Mouse (Mus musculus) olfactory bulb, adult 2 months (tissue): Measurements from ENCODE around the gene Gm10490. TPM values are rescaled to one million over a fixed set of nuclear protein-coding genes. Genes with fewer than 3 reads are reported as not detected.
"Not testable (repeated sequence)": the region's sequence is repeated elsewhere in the genome, so short reads cannot be mapped to it uniquely, and the experiment has no call there.

Experiments used
- H3K27ac ChIP-seq: fragments of 200-500 bp; 2 replicates; pipeline ENCODE4 v1.5.1; 2012; ENCODE audit warnings: low read depth, low read length; ENCODE audit not compliant: insufficient read depth
- H3K4me1 ChIP-seq: fragments of 200-500 bp; 2 replicates; pipeline ENCODE4 v1.6.1; 2012; ENCODE audit warnings: low read length; ENCODE audit not compliant: control insufficient read depth, insufficient read depth
- H3K4me3 ChIP-seq: fragments of 200-500 bp; 2 replicates; pipeline ENCODE4 v1.5.1; 2012; ENCODE audit warnings: mild to moderate bottlenecking, low read depth, low read length, moderate library complexity; ENCODE audit not compliant: insufficient read depth
- CTCF ChIP-seq: fragments of 200-500 bp; IDR thresholded peaks from 2 replicates; pipeline ENCODE4 v1.5.1; 2012; ENCODE audit warnings: low read depth, mild to moderate bottlenecking, low read length, moderate library complexity; ENCODE audit not compliant: insufficient read depth
- POLR2A ChIP-seq: fragments of 200-500 bp; IDR thresholded peaks from 2 replicates; pipeline ENCODE4 v1.6.1; 2012; ENCODE audit warnings: mild to moderate bottlenecking, low read depth, low read length, moderate library complexity; ENCODE audit not compliant: insufficient read depth
- WGBS: fragments of 180-500 bp; shearing (Covaris S2); methylation state at CpG from one replicate; pipeline ENCODE4 v1.1.7; 2018; 5-methylcytosine and 5-hydroxymethylcytosine counted together
- polyA plus RNA-seq: library from polyadenylated mRNA; stranded (reverse); fragments of >200 nt; gene quantifications from 2 replicates; pipeline ENCODE4 v1.2.4, GENCODE M21; 2012; ENCODE audit warnings: low replicate concordance; ENCODE audit not compliant: missing spikeins, insufficient read depth, insufficient read length

The Gm10490 gene
- not detected in 2 replicates for polyA plus RNA-seq

- not testable (repeated sequence) for H3K27ac ChIP-seq, H3K4me1 ChIP-seq, H3K4me3 ChIP-seq
- 95% methylated on average over 4 of the region's 4 CpGs for WGBS
Measured at GRCm38 (mm10) chrX:7909242-7909641, at the start of gene Gm10490. Gene Gm10490, plus strand, starts transcription at chrX:7909542.

- 72% methylated on average over 1 of the region's 1 CpGs for WGBS
- H3K4me3 ChIP-seq: no peak overlapping the region
- H3K4me1 ChIP-seq: no peaks in the 10 kb centered on the region
- TF ChIP-seq POLR2A: no peak
- no peak for TF ChIP-seq CTCF
- no peak overlapping the region for H3K27ac ChIP-seq
Measured at GRCm38 (mm10) chrX:7863181-7863580, 46.2 kb upstream of the Gm10490 start.

- Histone ChIP-seq H3K27ac (no peak overlapping the region), H3K4me3 (no peak overlapping the region), H3K4me1 (no peaks in the 10 kb centered on the region)
- TF ChIP-seq CTCF: no peak
- TF ChIP-seq POLR2A: no peak
- 78% methylated on average over 3 of the region's 3 CpGs for WGBS
Measured at GRCm38 (mm10) chrX:7864551-7864950, 44.8 kb upstream of the Gm10490 start.

GRCm38 (mm10) chrX:7865343-7865742 is 44.0 kb upstream of the Gm10490 start:
- Histone ChIP-seq H3K27ac (no peak overlapping the region), H3K4me1 (no peaks in the 10 kb centered on the region), H3K4me3 (no peak overlapping the region)
- WGBS: 64% methylated on average over 2 of the region's 2 CpGs
- TF ChIP-seq CTCF (no peak), POLR2A (no peak)

GRCm38 (mm10) chrX:7865786-7866185 is 43.6 kb upstream of the Gm10490 start:
- TF ChIP-seq CTCF: no peak
- TF ChIP-seq POLR2A: no peak
- no peak overlapping the region for H3K4me3 ChIP-seq
- H3K27ac ChIP-seq: no peak overlapping the region
- WGBS: 62% methylated on average over 2 of the region's 2 CpGs
- H3K4me1 ChIP-seq: no peaks in the 10 kb centered on the region

GRCm38 (mm10) chrX:7867141-7867540 is 42.2 kb upstream of the Gm10490 start:
- Histone ChIP-seq H3K4me1 (no peaks in the 10 kb centered on the region), H3K27ac (no peak overlapping the region), H3K4me3 (no peak overlapping the region)
- 90% methylated on average over 1 of the region's 1 CpGs for WGBS
- TF ChIP-seq CTCF (no peak), POLR2A (no peak)

GRCm38 (mm10) chrX:7868506-7868905 is 40.8 kb upstream of the Gm10490 start:
- Histone ChIP-seq H3K27ac (no peak overlapping the region), H3K4me1 (no peaks in the 10 kb centered on the region), H3K4me3 (no peak overlapping the region)
- 42% methylated on average over 2 of the region's 2 CpGs for WGBS
- no peak for TF ChIP-seq POLR2A
- no peak for TF ChIP-seq CTCF

- Histone ChIP-seq H3K27ac (no peak overlapping the region), H3K4me1 (no peaks in the 10 kb centered on the region), H3K4me3 (no peak overlapping the region)
- TF ChIP-seq POLR2A: no peak
- WGBS: 33% methylated on average over 3 of the region's 3 CpGs
Measured at GRCm38 (mm10) chrX:7869826-7870225, 39.5 kb upstream of the Gm10490 start.

GRCm38 (mm10) chrX:7878007-7878419 is 31.3 kb upstream of the Gm10490 start, which contains the start of gene Pim2:
Gene Pim2, plus strand, starts transcription at chrX:7878262.
- WGBS: 12% methylated on average over 38 of the region's 38 CpGs
- H3K27ac ChIP-seq: peak within 1 kb of the TSS; percentile 71
- TF ChIP-seq POLR2A: peak; percentile 49
- TF ChIP-seq CTCF: no peak
- H3K4me3 ChIP-seq: peak within 1 kb of the TSS; percentile 81
- H3K4me1 ChIP-seq: no peaks in the 10 kb centered on the region

- WGBS: 21% methylated on average over 21 of the region's 21 CpGs
- TF ChIP-seq CTCF (no peak), POLR2A (no peak)
- H3K27ac ChIP-seq: peak overlapping the region; percentile 71
- H3K4me1 ChIP-seq: no peaks in the 10 kb centered on the region
- peak overlapping the region; percentile 81 for H3K4me3 ChIP-seq
Measured at GRCm38 (mm10) chrX:7878495-7878894, 30.8 kb upstream of the Gm10490 start.
